8 mouse cellular contexts compared by ENCODE assay signal in genomic region chr15:78915660-78916017, GRCm38 (mm10). TPM values are rescaled to one million over a fixed set of nuclear protein-coding genes. Genes with fewer than 3 reads are reported as not detected.
DNase-seq lines count a peak whose midpoint lies in the region; ATAC-seq and TF ChIP-seq lines count a peak whose summit lies in the region.

No protein-coding gene starts in this region.

- no peaks in the 10 kb centered on the region for H3K27me3 ChIP-seq in embryonic facial prominence, embryonic 10.5 days (replicated peaks; ENCODE audit: low read depth, poor library complexity, severe bottlenecking)
- no peaks in the 10 kb centered on the region for H3K27me3 ChIP-seq in limb, embryonic 14.5 days (ENCODE audit: control insufficient read depth, insufficient read depth, low read length)
- no peaks in the 10 kb centered on the region for H3K27me3 ChIP-seq in midbrain, embryonic 15.5 days (replicated peaks)
- no peaks in the 10 kb centered on the region for H3K27me3 ChIP-seq in stomach, embryonic 14.5 days (ENCODE audit: control insufficient read depth, insufficient read depth, low read length)

- WGBS in embryonic facial prominence, embryonic 10.5 days, result 8% methylated on average over 8 of the region's 8 CpGs
- 7% methylated on average over 8 of the region's 8 CpGs for WGBS in limb, embryonic 14.5 days
- WGBS in midbrain, embryonic 15.5 days, result 4% methylated on average over 8 of the region's 8 CpGs
- whole genome bisulfite sequencing in stomach, embryonic 14.5 days, result 6% methylated on average over 8 of the region's 8 CpGs

- H3K9ac ChIP-seq in limb, embryonic 14.5 days (ENCODE audit: low read depth, low read length, severe bottlenecking), result 0 out of 2 replicates have a peak overlapping the region, but pooled peaks have one; percentile 71
- H3K9ac ChIP-seq in midbrain, embryonic 15.5 days, result peak overlapping the region; percentile 83; the same call in 1 of the 2 replicates
- no peak overlapping the region; the same call in 1 of the 2 replicates for H3K9ac ChIP-seq in stomach, embryonic 14.5 days (replicated peaks; ENCODE audit: low read depth, low read length)

- no peak for TF ChIP-seq POLR2A in limb, embryonic 14.5 days (IDR thresholded peaks at IDR 0.05; ENCODE audit: borderline replicate concordance, extremely low read depth, insufficient read depth, insufficient read length)

- DNase-seq in 3134 (ENCODE audit: extremely low read depth, insufficient read length, low spot score), result peak; percentile 54
- peak; percentile 74 for DNase-seq in adrenal gland, adult 2 months
- DNase-seq in embryonic facial prominence, embryonic 10.5 days (ENCODE audit: low spot score), result peak; percentile 76
- peak; percentile 74 to 79 for DNase-seq in heart, adult 9 months (ENCODE audit: low spot score in 2 of 2)
- peak; percentile 69 to 75 for DNase-seq in kidney, adult 8-10 months
- DNase-seq in limb, embryonic 14.5 days (ENCODE audit: low spot score), result peak; percentile 83

- no peak for ATAC-seq in limb, embryonic 14.5 days (ENCODE audit: low FRiP score, low read depth)
- ATAC-seq in midbrain, embryonic 15.5 days (replicated peaks), result no peak
- ATAC-seq in stomach, embryonic 14.5 days (ENCODE audit: insufficient number of reproducible peaks, insufficient read depth, low FRiP score, low read depth), result 0 out of 2 replicates have a peak, but pooled peaks have one; percentile 3

- H3K4me1 ChIP-seq in embryonic facial prominence, embryonic 10.5 days, result peaks cover 54% of the 10 kb centered on the region
- peaks cover 21% of the 10 kb centered on the region for H3K4me1 ChIP-seq in limb, embryonic 14.5 days (ENCODE audit: control insufficient read depth, insufficient read depth, low read length)
- H3K4me1 ChIP-seq in midbrain, embryonic 15.5 days, result peaks cover 35% of the 10 kb centered on the region
- H3K4me1 ChIP-seq in stomach, embryonic 14.5 days (ENCODE audit: control insufficient read depth, insufficient read depth, low read length), result peaks cover 19% of the 10 kb centered on the region

- 0 out of 2 replicates have a peak overlapping the region, but pooled peaks have one; percentile 55 for H3K27ac ChIP-seq in embryonic facial prominence, embryonic 10.5 days (replicated peaks)
- no peak overlapping the region for H3K27ac ChIP-seq in limb, embryonic 14.5 days (replicated peaks; ENCODE audit: low read depth, low read length)
- peak overlapping the region; percentile 64 for H3K27ac ChIP-seq in midbrain, embryonic 15.5 days
- no peak overlapping the region for H3K27ac ChIP-seq in stomach, embryonic 14.5 days (ENCODE audit: low read length)

- H3K36me3 ChIP-seq in embryonic facial prominence, embryonic 10.5 days (replicated peaks), result peaks cover 52% of the 10 kb centered on the region
- peaks cover 30% of the 10 kb centered on the region for H3K36me3 ChIP-seq in limb, embryonic 14.5 days (ENCODE audit: control insufficient read depth, insufficient read depth, low read length)
- H3K36me3 ChIP-seq in midbrain, embryonic 15.5 days (replicated peaks), result peaks cover 10% of the 10 kb centered on the region; the same call in 1 of the 2 replicates
- peaks cover 24% of the 10 kb centered on the region for H3K36me3 ChIP-seq in stomach, embryonic 14.5 days (ENCODE audit: control insufficient read depth, insufficient read depth, low read length)

- H3K4me3 ChIP-seq in embryonic facial prominence, embryonic 10.5 days, result peak overlapping the region; percentile 80
- H3K4me3 ChIP-seq in limb, embryonic 14.5 days (replicated peaks; ENCODE audit: low read length), result peak overlapping the region; percentile 69
- peak overlapping the region; percentile 93 for H3K4me3 ChIP-seq in midbrain, embryonic 15.5 days
- peak overlapping the region; percentile 15; the same call in 1 of the 2 replicates for H3K4me3 ChIP-seq in stomach, embryonic 14.5 days (ENCODE audit: low read depth, low read length)

- peak overlapping the region; percentile 94 for H3K4me2 ChIP-seq in limb, embryonic 14.5 days (replicated peaks; ENCODE audit: low read depth, low read length, severe bottlenecking)
- peak overlapping the region; percentile 93 for H3K4me2 ChIP-seq in midbrain, embryonic 15.5 days
- H3K4me2 ChIP-seq in stomach, embryonic 14.5 days (replicated peaks; ENCODE audit: low read depth, low read length), result peak overlapping the region; percentile 97

- H3K9me3 ChIP-seq in embryonic facial prominence, embryonic 10.5 days, result no peaks in the 10 kb centered on the region
- H3K9me3 ChIP-seq in limb, embryonic 14.5 days (ENCODE audit: control insufficient read depth, low read length), result no peaks in the 10 kb centered on the region
- no peaks in the 10 kb centered on the region for H3K9me3 ChIP-seq in midbrain, embryonic 15.5 days
- H3K9me3 ChIP-seq in stomach, embryonic 14.5 days (ENCODE audit: control insufficient read depth, low read depth, low read length), result no peaks in the 10 kb centered on the region

RNA-seq across cellular contexts. Expression of gene Pdxp, which starts 1.9 kb away (rescaled TPM):
- total RNA-seq in adrenal gland, adult 2 months (2021), result 1 to 10 TPM; 2.4 to 5.7 TPM
- polyA plus RNA-seq in adrenal gland, adult 2 months (2012; rRNA removed), result 18.8 and 30.1 TPM in 2 replicates
- 32.6 and 36.5 TPM in 2 replicates for polyA plus RNA-seq in embryonic facial prominence, embryonic 10.5 days (2016; fragmentation: Nextera tagmentation; extraction: Ambion mirVana)
- polyA plus RNA-seq in limb, embryonic 14.5 days (2012; rRNA removed), result 32.5 and 44.4 TPM in 2 replicates
- 20.8 and 21.7 TPM in 2 replicates for polyA plus RNA-seq in limb, embryonic 14.5 days (2014; fragmentation: Nextera tagmentation; extraction: Ambion mirVana)
- 112 and 125 TPM in 2 replicates for polyA plus RNA-seq in midbrain, embryonic 15.5 days (2015; fragmentation: Nextera tagmentation; extraction: Ambion mirVana)
- 15.7 and 17.9 TPM in 2 replicates for polyA plus RNA-seq in stomach, embryonic 14.5 days (2014; fragmentation: Nextera tagmentation; extraction: Ambion mirVana)

RNA-seq across cellular contexts. Expression of gene Lgals1, which starts 10.9 kb away (rescaled TPM):
- 100 to 1,000 TPM; 386 to 613 TPM for total RNA-seq in adrenal gland, adult 2 months (2021)
- 341 and 382 TPM in 2 replicates for polyA plus RNA-seq in adrenal gland, adult 2 months (2012; rRNA removed)
- polyA plus RNA-seq in embryonic facial prominence, embryonic 10.5 days (2016; fragmentation: Nextera tagmentation; extraction: Ambion mirVana), result 241 and 316 TPM in 2 replicates
- polyA plus RNA-seq in limb, embryonic 14.5 days (2012; rRNA removed), result 2,106 and 2,309 TPM in 2 replicates
- polyA plus RNA-seq in limb, embryonic 14.5 days (2014; fragmentation: Nextera tagmentation; extraction: Ambion mirVana), result 2,467 and 2,738 TPM in 2 replicates
- 80.4 and 93.5 TPM in 2 replicates for polyA plus RNA-seq in midbrain, embryonic 15.5 days (2015; fragmentation: Nextera tagmentation; extraction: Ambion mirVana)
- polyA plus RNA-seq in stomach, embryonic 14.5 days (2014; fragmentation: Nextera tagmentation; extraction: Ambion mirVana), result 1,620 and 1,697 TPM in 2 replicates

RNA-seq across cellular contexts. Expression of gene Sh3bp1, which starts 16.1 kb away (rescaled TPM):
- 10 to 100 TPM in 1 of 2 experiments, 1 to 10 TPM in 1; 4.6 to 11.0 TPM for total RNA-seq in adrenal gland, adult 2 months (2021)
- polyA plus RNA-seq in adrenal gland, adult 2 months (2012; rRNA removed), result 54.1 and 60.0 TPM in 2 replicates
- polyA plus RNA-seq in embryonic facial prominence, embryonic 10.5 days (2016; fragmentation: Nextera tagmentation; extraction: Ambion mirVana), result 35.6 and 36.1 TPM in 2 replicates
- 127 and 202 TPM in 2 replicates for polyA plus RNA-seq in limb, embryonic 14.5 days (2012; rRNA removed)
- 51.7 and 54.9 TPM in 2 replicates for polyA plus RNA-seq in limb, embryonic 14.5 days (2014; fragmentation: Nextera tagmentation; extraction: Ambion mirVana)
- 3.6 and 4.2 TPM in 2 replicates for polyA plus RNA-seq in midbrain, embryonic 15.5 days (2015; fragmentation: Nextera tagmentation; extraction: Ambion mirVana)
- polyA plus RNA-seq in stomach, embryonic 14.5 days (2014; fragmentation: Nextera tagmentation; extraction: Ambion mirVana), result 43.5 and 51.4 TPM in 2 replicates

RNA-seq across cellular contexts. Expression of gene Gm49510, which starts 16.2 kb away (rescaled TPM):
- total RNA-seq in adrenal gland, adult 2 months (2021), result not detected
- not detected in 2 replicates for polyA plus RNA-seq in adrenal gland, adult 2 months (2012; rRNA removed)
- 0.34 and 0.74 TPM in 2 replicates for polyA plus RNA-seq in embryonic facial prominence, embryonic 10.5 days (2016; fragmentation: Nextera tagmentation; extraction: Ambion mirVana)
- 0.19 and 0.20 TPM in 2 replicates for polyA plus RNA-seq in limb, embryonic 14.5 days (2012; rRNA removed)
- 0.92 and 1.5 TPM in 2 replicates for polyA plus RNA-seq in limb, embryonic 14.5 days (2014; fragmentation: Nextera tagmentation; extraction: Ambion mirVana)
- not detected in 2 replicates for polyA plus RNA-seq in midbrain, embryonic 15.5 days (2015; fragmentation: Nextera tagmentation; extraction: Ambion mirVana)
- 0.21 TPM in 1 of 2 replicates, not detected in the other for polyA plus RNA-seq in stomach, embryonic 14.5 days (2014; fragmentation: Nextera tagmentation; extraction: Ambion mirVana)

RNA-seq across cellular contexts. Expression of gene Nol12, which starts 19.1 kb away (rescaled TPM):
- total RNA-seq in adrenal gland, adult 2 months (2021), result 10 to 100 TPM; 42.0 to 57.2 TPM
- 21.3 and 22.5 TPM in 2 replicates for polyA plus RNA-seq in adrenal gland, adult 2 months (2012; rRNA removed)
- 69.2 and 71.5 TPM in 2 replicates for polyA plus RNA-seq in embryonic facial prominence, embryonic 10.5 days (2016; fragmentation: Nextera tagmentation; extraction: Ambion mirVana)
- polyA plus RNA-seq in limb, embryonic 14.5 days (2012; rRNA removed), result 38.8 and 41.0 TPM in 2 replicates
- 50.6 and 53.1 TPM in 2 replicates for polyA plus RNA-seq in limb, embryonic 14.5 days (2014; fragmentation: Nextera tagmentation; extraction: Ambion mirVana)
- polyA plus RNA-seq in midbrain, embryonic 15.5 days (2015; fragmentation: Nextera tagmentation; extraction: Ambion mirVana), result 62.5 and 65.8 TPM in 2 replicates
- 45.9 and 56.7 TPM in 2 replicates for polyA plus RNA-seq in stomach, embryonic 14.5 days (2014; fragmentation: Nextera tagmentation; extraction: Ambion mirVana)

Comparison
In these comparisons a context has a peak if more than half of its experiments do, and no peak if none do; other contexts are left out.
1. H3K27ac ChIP-seq: peak in embryonic facial prominence, embryonic 10.5 days (single experiment) and midbrain, embryonic 15.5 days (single experiment); none in limb, embryonic 14.5 days (single experiment) and stomach, embryonic 14.5 days (single experiment).
2. H3K4me3 ChIP-seq: peak in every context shown above with its lines; median percentile 93 in midbrain, embryonic 15.5 days; 80 in embryonic facial prominence, embryonic 10.5 days; 69 in limb, embryonic 14.5 days; 15 in stomach, embryonic 14.5 days.
3. Peak in every context shown above with its lines, with median percentiles within 50 percentile points of each other: DNase-seq and H3K4me2 ChIP-seq.